Mouse (Mus musculus): ENCODE measurements around the gene Fam83d. TPM values are rescaled to one million over a fixed set of nuclear protein-coding genes. Genes with fewer than 3 reads are reported as not detected.
"Not testable (repeated sequence)": the region's sequence is repeated elsewhere in the genome, so short reads cannot be mapped to it uniquely, and the experiment has no call there.

The Fam83d gene
- total and polyA plus RNA-seq, 3 experiments: 3.4 to 9.6 (median 6.1) TPM

- Histone ChIP-seq H3K36me3 (replicated peaks) (no peaks in the 10 kb centered on the region), H3K27me3 (ENCODE audit: insufficient read depth, low read length) (no peaks in the 10 kb centered on the region; the same call in 1 of the 2 replicates), H3K9me3 (replicated peaks) (no peaks in the 10 kb centered on the region), H3K4me3 (ENCODE audit: low read depth, low read length) (no peak overlapping the region), H3K4me1 (ENCODE audit: insufficient read depth, low read depth, low read length) (no peaks in the 10 kb centered on the region)
- DNase-seq (ENCODE audit: low spot score) (no peak), ATAC-seq (ENCODE audit: extremely low read depth, insufficient number of reproducible peaks, low FRiP score, poor library complexity, severe bottlenecking) (no peak)
- no peak for TF ChIP-seq POLR2AphosphoS5 (IDR thresholded peaks at IDR 0.05; ENCODE audit: insufficient replicate concordance, low read depth, low read length)
- TF ChIP-seq TAL1 (conservative IDR thresholded peaks at IDR 0.05; ENCODE audit: low read depth, low read length): no peak
- no peak for TF ChIP-seq CTCF (IDR thresholded peaks at IDR 0.05; ENCODE audit: low read depth, low read length)
- TF ChIP-seq GATA2 (IDR thresholded peaks at IDR 0.05; ENCODE audit: borderline replicate concordance, low read depth, low read length): no peak
- no peak for TF ChIP-seq GATA1 (IDR thresholded peaks at IDR 0.05; ENCODE audit: borderline replicate concordance, low read length)
Observed at GRCm38 (mm10) chr2:158733914-158734313, 34.0 kb upstream of the Fam83d start.

- H3K9me3 ChIP-seq (replicated peaks): no peaks in the 10 kb centered on the region
- no peak overlapping the region for H3K4me3 ChIP-seq (ENCODE audit: low read depth, low read length)
- TF ChIP-seq CTCF (IDR thresholded peaks at IDR 0.05; ENCODE audit: low read depth, low read length) (no peak), TAL1 (conservative IDR thresholded peaks at IDR 0.05; ENCODE audit: low read depth, low read length) (no peak), GATA2 (IDR thresholded peaks at IDR 0.05; ENCODE audit: borderline replicate concordance, low read depth, low read length) (no peak), GATA1 (IDR thresholded peaks at IDR 0.05; ENCODE audit: borderline replicate concordance, low read length) (no peak), POLR2AphosphoS5 (IDR thresholded peaks at IDR 0.05; ENCODE audit: insufficient replicate concordance, low read depth, low read length) (no peak)
- H3K4me1 ChIP-seq (ENCODE audit: insufficient read depth, low read depth, low read length): no peaks in the 10 kb centered on the region
- H3K36me3 ChIP-seq (replicated peaks): no peaks in the 10 kb centered on the region
- ATAC-seq (ENCODE audit: extremely low read depth, insufficient number of reproducible peaks, low FRiP score, poor library complexity, severe bottlenecking) (no peak), DNase-seq (ENCODE audit: low spot score) (no peak)
- peaks cover 3% of the 10 kb centered on the region; the same call in 1 of the 2 replicates for H3K27me3 ChIP-seq (ENCODE audit: insufficient read depth, low read length)
Observed at GRCm38 (mm10) chr2:158734500-158735152, 33.3 kb upstream of the Fam83d start.

GRCm38 (mm10) chr2:158735340-158735739 is 32.6 kb upstream of the Fam83d start:
- DNase-seq (ENCODE audit: low spot score): no peak
- no peak for ATAC-seq (ENCODE audit: extremely low read depth, insufficient number of reproducible peaks, low FRiP score, poor library complexity, severe bottlenecking)

GRCm38 (mm10) chr2:158736247-158736646 is 31.6 kb upstream of the Fam83d start:
- not testable (repeated sequence) for ATAC-seq (ENCODE audit: extremely low read depth, insufficient number of reproducible peaks, low FRiP score, poor library complexity, severe bottlenecking); H3K36me3 ChIP-seq (replicated peaks); H3K9me3 ChIP-seq (replicated peaks); H3K4me1 ChIP-seq (ENCODE audit: insufficient read depth, low read depth, low read length); H3K27me3 ChIP-seq (ENCODE audit: insufficient read depth, low read length); DNase-seq (ENCODE audit: low spot score); H3K4me3 ChIP-seq (ENCODE audit: low read depth, low read length)

More at GRCm38 (mm10) chr2:158735340-158735739, 32.6 kb upstream of the Fam83d start:
- Histone ChIP-seq H3K4me1 (ENCODE audit: insufficient read depth, low read depth, low read length) (no peaks in the 10 kb centered on the region), H3K9me3 (replicated peaks) (no peaks in the 10 kb centered on the region), H3K36me3 (replicated peaks) (no peaks in the 10 kb centered on the region), H3K27me3 (ENCODE audit: insufficient read depth, low read length) (peaks cover 3% of the 10 kb centered on the region; the same call in 1 of the 2 replicates), H3K4me3 (ENCODE audit: low read depth, low read length) (no peak overlapping the region)
- TF ChIP-seq TAL1 (conservative IDR thresholded peaks at IDR 0.05; ENCODE audit: low read depth, low read length) (no peak), CTCF (IDR thresholded peaks at IDR 0.05; ENCODE audit: low read depth, low read length) (no peak), POLR2AphosphoS5 (IDR thresholded peaks at IDR 0.05; ENCODE audit: insufficient replicate concordance, low read depth, low read length) (no peak), GATA1 (IDR thresholded peaks at IDR 0.05; ENCODE audit: borderline replicate concordance, low read length) (no peak), GATA2 (IDR thresholded peaks at IDR 0.05; ENCODE audit: borderline replicate concordance, low read depth, low read length) (no peak)

- H3K4me3 ChIP-seq (ENCODE audit: low read depth, low read length): no peak overlapping the region
- no peaks in the 10 kb centered on the region for H3K4me1 ChIP-seq (ENCODE audit: insufficient read depth, low read depth, low read length)
- peaks cover 3% of the 10 kb centered on the region; the same call in 1 of the 2 replicates for H3K27me3 ChIP-seq (ENCODE audit: insufficient read depth, low read length)
- ATAC-seq (ENCODE audit: extremely low read depth, insufficient number of reproducible peaks, low FRiP score, poor library complexity, severe bottlenecking) (no peak), DNase-seq (ENCODE audit: low spot score) (no peak)
- TF ChIP-seq POLR2AphosphoS5 (IDR thresholded peaks at IDR 0.05; ENCODE audit: insufficient replicate concordance, low read depth, low read length) (no peak), GATA2 (IDR thresholded peaks at IDR 0.05; ENCODE audit: borderline replicate concordance, low read depth, low read length) (no peak), GATA1 (IDR thresholded peaks at IDR 0.05; ENCODE audit: borderline replicate concordance, low read length) (no peak), TAL1 (conservative IDR thresholded peaks at IDR 0.05; ENCODE audit: low read depth, low read length) (no peak), CTCF (IDR thresholded peaks at IDR 0.05; ENCODE audit: low read depth, low read length) (no peak)
- H3K9me3 ChIP-seq (replicated peaks): peaks cover 2% of the 10 kb centered on the region; the same call in 1 of the 2 replicates
- H3K36me3 ChIP-seq (replicated peaks): no peaks in the 10 kb centered on the region
Observed at GRCm38 (mm10) chr2:158738591-158738990, 29.3 kb upstream of the Fam83d start.

- Histone ChIP-seq H3K4me1 (ENCODE audit: insufficient read depth, low read depth, low read length) (no peaks in the 10 kb centered on the region), H3K36me3 (replicated peaks) (no peaks in the 10 kb centered on the region), H3K9me3 (replicated peaks) (peaks cover 2% of the 10 kb centered on the region; the same call in 1 of the 2 replicates), H3K4me3 (ENCODE audit: low read depth, low read length) (no peak overlapping the region), H3K27me3 (ENCODE audit: insufficient read depth, low read length) (peaks cover 3% of the 10 kb centered on the region; the same call in 1 of the 2 replicates)
- DNase-seq (ENCODE audit: low spot score) (no peak), ATAC-seq (ENCODE audit: extremely low read depth, insufficient number of reproducible peaks, low FRiP score, poor library complexity, severe bottlenecking) (no peak)
- TF ChIP-seq TAL1 (conservative IDR thresholded peaks at IDR 0.05; ENCODE audit: low read depth, low read length) (no peak), CTCF (IDR thresholded peaks at IDR 0.05; ENCODE audit: low read depth, low read length) (no peak), GATA1 (IDR thresholded peaks at IDR 0.05; ENCODE audit: borderline replicate concordance, low read length) (no peak), POLR2AphosphoS5 (IDR thresholded peaks at IDR 0.05; ENCODE audit: insufficient replicate concordance, low read depth, low read length) (no peak), GATA2 (IDR thresholded peaks at IDR 0.05; ENCODE audit: borderline replicate concordance, low read depth, low read length) (no peak)
Observed at GRCm38 (mm10) chr2:158739113-158739512, 28.8 kb upstream of the Fam83d start.

Data from G1E (cell line).